Mouse (Mus musculus) forebrain, embryonic 12.5 days (tissue): Measurements from ENCODE around the gene Nr6a1. TPM values are rescaled to one million over a fixed set of nuclear protein-coding genes. Genes with fewer than 3 reads are reported as not detected.

ENCODE experiments used
- ATAC-seq: fragments of 200-750 bp; cut with Nextera tagmentation; 2 replicates; pipeline ENCODE4 v1.8.0; 2017; ENCODE audit warnings: moderate TSS enrichment; ENCODE audit not compliant: low FRiP score
- H3K27ac ChIP-seq: fragments of 300-500 bp; sonication (generic); 2 replicates; pipeline ENCODE4 v1.5.1; 2016; ENCODE audit warnings: mild to moderate bottlenecking
- H3K27me3 ChIP-seq: fragments of 300-500 bp; sonication (generic); 2 replicates; pipeline ENCODE4 v1.6.1; 2016; ENCODE audit warnings: mild to moderate bottlenecking
- H3K36me3 ChIP-seq: fragments of 300-500 bp; sonication (generic); replicated peaks from 2 replicates; pipeline ENCODE4 v1.6.1; 2016; ENCODE audit warnings: mild to moderate bottlenecking
- H3K4me1 ChIP-seq: fragments of 300-500 bp; sonication (generic); 2 replicates; pipeline ENCODE4 v1.6.1; 2016
- H3K4me2 ChIP-seq: fragments of 300-500 bp; sonication (generic); 2 replicates; pipeline ENCODE4 v1.6.1; 2016; ENCODE audit warnings: mild to moderate bottlenecking, moderate library complexity
- H3K4me3 ChIP-seq: fragments of 300-500 bp; sonication (generic); replicated peaks from 2 replicates; pipeline ENCODE4 v1.5.1; 2016; ENCODE audit warnings: mild to moderate bottlenecking
- H3K9ac ChIP-seq: fragments of 300-500 bp; sonication (generic); 2 replicates; pipeline ENCODE4 v1.6.1; 2016; ENCODE audit warnings: mild to moderate bottlenecking
- H3K9me3 ChIP-seq: fragments of 300-500 bp; sonication (generic); 2 replicates; pipeline ENCODE4 v1.6.1; 2016
- WGBS: fragments of 180-500 bp; shearing (Covaris S2); methylation state at CpG from one replicate; pipeline ENCODE4 v1.1.7; 2016; 5-methylcytosine and 5-hydroxymethylcytosine counted together
- polyA plus RNA-seq: library from polyadenylated mRNA; unstranded; fragments of >200 nt; fragmentation: Nextera tagmentation; extraction: Ambion mirVana; gene quantifications from 2 replicates; pipeline ENCODE4 v1.2.1, GENCODE M21; 2016

Gene Nr6a1
- polyA plus RNA-seq, 1 experiment from 2014 or later: 2.7 TPM

DNA sequence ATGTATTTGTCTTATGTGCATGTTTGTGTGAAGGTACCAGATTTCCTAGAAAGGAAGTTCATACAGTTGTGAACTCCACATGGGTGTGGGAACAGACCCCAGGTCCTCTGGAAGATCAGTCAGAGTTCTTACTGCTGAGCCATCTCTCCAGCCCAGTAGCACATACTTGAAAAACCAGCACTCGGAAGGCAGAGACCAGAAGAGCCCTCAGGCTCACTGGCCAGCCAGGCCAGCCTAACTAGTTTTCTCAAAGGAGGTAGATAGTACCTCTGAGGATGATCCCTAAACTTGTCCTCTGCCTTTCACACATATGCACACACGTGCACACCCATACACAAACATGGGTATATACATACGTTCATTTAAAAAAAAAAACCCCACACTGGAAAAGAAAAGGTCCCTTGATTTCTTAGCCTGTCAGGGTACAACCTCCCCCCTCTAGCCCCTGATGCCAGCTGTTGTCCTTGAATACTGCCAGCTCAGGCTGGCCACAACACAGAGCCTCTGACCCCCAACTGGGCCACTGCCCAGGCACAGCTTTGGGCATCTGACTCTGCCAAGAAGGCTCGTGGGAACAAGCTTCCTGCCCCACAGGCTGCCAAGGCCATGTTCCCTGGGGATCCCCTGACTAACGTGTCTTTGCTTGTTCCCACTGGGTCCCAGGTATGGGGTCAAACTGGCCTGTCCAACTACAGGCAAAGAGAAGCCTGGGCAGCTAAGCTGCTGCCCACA is 25.8 kb upstream of the Nr6a1 start:
- no peaks in the 10 kb centered on the region for H3K4me1 ChIP-seq
- no peak overlapping the region for H3K9ac ChIP-seq
- H3K27me3 ChIP-seq: no peaks in the 10 kb centered on the region
- no peak overlapping the region for H3K4me2 ChIP-seq
- H3K4me3 ChIP-seq: no peak overlapping the region
- no peaks in the 10 kb centered on the region for H3K9me3 ChIP-seq
- WGBS: 82% methylated on average over 5 of the region's 5 CpGs
- no peaks in the 10 kb centered on the region for H3K36me3 ChIP-seq
- ATAC-seq: no peak
- H3K27ac ChIP-seq: no peak overlapping the region

DNA sequence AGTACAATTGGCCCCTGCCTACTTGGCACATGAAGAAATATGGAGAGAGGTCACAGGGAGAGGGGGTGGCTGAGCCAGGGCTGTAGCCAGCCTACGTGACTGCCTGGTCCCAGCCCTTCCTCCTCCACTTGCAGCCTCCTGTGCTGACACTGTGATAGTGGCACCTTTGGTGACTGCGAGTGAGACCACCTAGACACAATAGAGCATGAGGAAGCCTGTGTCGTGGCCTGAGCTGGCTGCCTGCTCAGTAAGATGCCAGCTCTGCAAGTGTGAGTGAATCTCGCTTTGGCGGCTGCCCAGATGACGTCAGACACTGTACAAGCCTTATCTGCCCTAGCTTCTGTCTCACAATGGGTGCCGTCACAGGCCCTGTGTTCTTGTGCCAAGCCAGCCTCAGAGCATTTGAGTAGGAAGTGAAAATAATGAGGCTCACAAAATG is 22.8 kb upstream of the Nr6a1 start:
- peak; percentile 73; the same call in 1 of the 2 replicates for ATAC-seq
- no peaks in the 10 kb centered on the region for H3K27me3 ChIP-seq
- H3K9ac ChIP-seq: no peak overlapping the region
- H3K4me3 ChIP-seq: no peak overlapping the region
- H3K9me3 ChIP-seq: no peaks in the 10 kb centered on the region
- H3K27ac ChIP-seq: no peak overlapping the region
- no peak overlapping the region for H3K4me2 ChIP-seq
- no peaks in the 10 kb centered on the region for H3K36me3 ChIP-seq
- no peaks in the 10 kb centered on the region for H3K4me1 ChIP-seq
- 69% methylated on average over 7 of the region's 7 CpGs for WGBS

DNA sequence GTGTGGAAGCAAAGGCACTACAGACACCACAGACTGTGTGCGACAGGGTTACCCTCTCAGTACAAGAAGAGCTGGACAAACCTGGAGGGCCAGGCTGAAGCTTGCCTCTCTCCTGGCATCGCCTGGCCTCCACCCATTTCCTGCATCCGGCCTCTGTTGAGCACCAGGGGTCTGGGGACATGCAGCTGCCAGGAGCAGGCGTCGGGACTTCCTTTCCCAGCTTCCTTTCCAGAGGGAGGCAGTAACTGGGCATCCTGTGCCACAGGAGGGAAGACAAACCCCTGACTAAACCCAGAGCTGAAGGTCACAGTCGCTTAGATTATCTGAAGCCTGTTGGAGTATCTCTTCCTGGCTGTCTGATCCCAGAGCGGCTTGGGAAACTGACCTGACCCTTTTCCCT is 20.1 kb upstream of the Nr6a1 start:
- Histone ChIP-seq H3K27ac (no peak overlapping the region), H3K4me3 (no peak overlapping the region), H3K4me2 (no peak overlapping the region), H3K4me1 (no peaks in the 10 kb centered on the region), H3K9me3 (no peaks in the 10 kb centered on the region), H3K27me3 (no peaks in the 10 kb centered on the region), H3K36me3 (no peaks in the 10 kb centered on the region), H3K9ac (no peak overlapping the region)
- no peak for ATAC-seq
- 85% methylated on average over 7 of the region's 7 CpGs for WGBS

- Histone ChIP-seq H3K27ac (no peak overlapping the region), H3K9me3 (no peaks in the 10 kb centered on the region), H3K4me3 (no peak overlapping the region), H3K9ac (no peak overlapping the region), H3K27me3 (no peaks in the 10 kb centered on the region), H3K4me2 (no peak overlapping the region), H3K4me1 (no peaks in the 10 kb centered on the region), H3K36me3 (no peaks in the 10 kb centered on the region)
- 71% methylated on average over 3 of the region's 3 CpGs for WGBS
- no peak for ATAC-seq
Measured at GRCm38 (mm10) chr2:38944460-38945161, 17.1 kb upstream of the Nr6a1 start.

- ATAC-seq: no peak
- Histone ChIP-seq H3K4me2 (no peak overlapping the region), H3K27me3 (no peaks in the 10 kb centered on the region), H3K4me3 (no peak overlapping the region), H3K9me3 (no peaks in the 10 kb centered on the region), H3K4me1 (no peaks in the 10 kb centered on the region), H3K27ac (no peak overlapping the region), H3K9ac (no peak overlapping the region), H3K36me3 (no peaks in the 10 kb centered on the region)
- WGBS: 47% methylated on average over 2 of the region's 2 CpGs
Measured at GRCm38 (mm10) chr2:38943977-38944376, 16.5 kb upstream of the Nr6a1 start.

DNA sequence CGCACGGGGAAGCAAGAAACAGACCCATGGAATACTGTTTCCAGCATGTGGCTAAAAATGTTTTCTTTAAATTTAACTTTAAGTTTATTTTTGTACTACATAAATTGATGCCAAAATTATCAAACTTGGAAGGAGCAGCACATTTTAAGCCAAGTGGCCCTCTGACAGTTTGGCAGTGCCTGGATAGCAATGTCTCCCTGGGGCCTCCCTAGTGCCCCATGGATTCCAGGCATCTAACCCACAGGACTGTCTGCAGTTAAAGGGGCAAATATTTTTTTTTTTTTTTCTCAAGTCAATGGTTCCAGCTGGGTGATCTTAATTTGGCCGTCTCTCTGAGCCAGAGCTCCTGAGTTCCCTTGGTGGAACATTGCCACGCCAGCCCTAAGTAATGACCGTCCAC is 15.7 kb upstream of the Nr6a1 start:
- Histone ChIP-seq H3K4me2 (no peak overlapping the region), H3K9me3 (no peaks in the 10 kb centered on the region), H3K9ac (no peak overlapping the region), H3K4me3 (no peak overlapping the region), H3K27ac (no peak overlapping the region), H3K27me3 (no peaks in the 10 kb centered on the region), H3K4me1 (no peaks in the 10 kb centered on the region), H3K36me3 (no peaks in the 10 kb centered on the region)
- ATAC-seq: no peak
- 88% methylated on average over 5 of the region's 5 CpGs for WGBS

DNA sequence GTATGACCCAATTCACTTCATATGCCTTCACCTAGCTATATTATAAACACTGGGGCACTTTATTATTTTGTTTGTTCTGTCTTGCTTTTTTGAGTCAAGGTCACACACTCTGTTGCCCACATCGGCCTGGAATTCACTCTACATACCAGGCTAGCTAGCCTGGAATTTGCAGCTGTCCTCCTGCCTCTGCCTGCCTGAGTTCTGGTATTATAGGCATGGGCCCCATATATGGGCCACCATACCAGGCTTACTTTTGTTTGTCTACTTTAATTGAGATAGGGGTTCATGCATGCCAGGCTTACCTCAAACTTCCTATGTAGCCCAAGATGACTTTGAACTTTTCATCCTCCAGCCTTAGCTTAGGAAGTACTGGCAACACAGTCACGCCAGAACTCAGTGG is 14.4 kb upstream of the Nr6a1 start:
- WGBS: 86% methylated on average over 2 of the region's 2 CpGs
- Histone ChIP-seq H3K9me3 (no peaks in the 10 kb centered on the region), H3K36me3 (no peaks in the 10 kb centered on the region), H3K27me3 (no peaks in the 10 kb centered on the region), H3K27ac (no peak overlapping the region), H3K9ac (no peak overlapping the region), H3K4me2 (no peak overlapping the region), H3K4me3 (no peak overlapping the region), H3K4me1 (no peaks in the 10 kb centered on the region)
- no peak for ATAC-seq

DNA sequence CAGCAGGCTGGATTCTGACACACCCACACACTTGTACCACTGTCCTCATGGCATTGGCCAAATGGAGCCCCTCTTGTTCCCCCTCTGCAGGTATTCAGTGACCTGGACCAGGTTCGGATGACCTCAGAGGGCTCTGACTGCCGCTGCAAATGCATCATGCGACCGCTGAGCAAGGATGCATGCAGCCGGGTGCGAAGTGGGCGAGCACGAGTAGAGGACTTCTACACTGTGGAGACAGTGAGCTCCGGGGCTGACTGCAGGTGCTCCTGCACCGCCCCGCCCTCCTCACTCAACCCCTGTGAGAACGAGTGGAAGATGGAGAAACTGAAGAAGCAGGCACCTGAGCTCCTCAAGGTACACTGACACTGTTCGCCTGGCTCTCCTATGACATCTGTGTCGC is 13.9 kb upstream of the Nr6a1 start:
- H3K4me1 ChIP-seq: no peaks in the 10 kb centered on the region
- no peak overlapping the region for H3K4me3 ChIP-seq
- H3K9me3 ChIP-seq: no peaks in the 10 kb centered on the region
- no peak overlapping the region for H3K9ac ChIP-seq
- no peaks in the 10 kb centered on the region for H3K36me3 ChIP-seq
- no peak for ATAC-seq
- 90% methylated on average over 14 of the region's 14 CpGs for WGBS
- no peak overlapping the region for H3K27ac ChIP-seq
- no peaks in the 10 kb centered on the region for H3K27me3 ChIP-seq
- no peak overlapping the region for H3K4me2 ChIP-seq

DNA sequence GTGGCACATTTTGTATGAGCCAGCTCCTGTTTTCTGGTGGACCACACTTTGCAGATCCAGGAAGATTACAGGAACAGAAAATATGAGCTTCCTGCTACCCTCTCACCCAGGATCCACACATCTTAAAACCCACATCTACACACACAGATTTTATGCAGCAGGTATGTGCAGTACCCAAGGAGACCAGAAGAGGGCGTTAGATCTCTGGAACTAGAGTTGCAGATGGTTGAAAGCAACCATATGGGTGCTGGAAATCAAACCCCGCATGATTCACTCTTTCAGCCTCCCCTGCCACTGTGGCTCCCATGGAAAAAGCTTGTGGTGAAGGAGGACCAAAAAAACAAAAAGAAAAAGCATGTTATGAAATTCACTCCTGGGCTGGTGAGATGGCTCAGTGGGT is 11.6 kb upstream of the Nr6a1 start:
- no peak overlapping the region for H3K27ac ChIP-seq
- peaks cover under 1% of the 10 kb centered on the region; the same call in 1 of the 2 replicates for H3K27me3 ChIP-seq
- no peak overlapping the region for H3K9ac ChIP-seq
- ATAC-seq: no peak
- H3K9me3 ChIP-seq: no peaks in the 10 kb centered on the region
- peaks cover 9% of the 10 kb centered on the region for H3K4me1 ChIP-seq
- H3K36me3 ChIP-seq: no peaks in the 10 kb centered on the region
- no peak overlapping the region for H3K4me3 ChIP-seq
- no peak overlapping the region for H3K4me2 ChIP-seq
- 79% methylated on average over 2 of the region's 2 CpGs for WGBS

- H3K4me1 ChIP-seq: peaks cover 13% of the 10 kb centered on the region
- no peaks in the 10 kb centered on the region for H3K9me3 ChIP-seq
- no peak overlapping the region for H3K4me3 ChIP-seq
- no peaks in the 10 kb centered on the region for H3K36me3 ChIP-seq
- H3K4me2 ChIP-seq: no peak overlapping the region
- 90% methylated on average over 1 of the region's 1 CpGs for WGBS
- peaks cover 11% of the 10 kb centered on the region; the same call in 1 of the 2 replicates for H3K27me3 ChIP-seq
- no peak overlapping the region for H3K9ac ChIP-seq
- ATAC-seq: no peak
- no peak overlapping the region for H3K27ac ChIP-seq
Measured at GRCm38 (mm10) chr2:38938007-38938406, 10.5 kb upstream of the Nr6a1 start.

GRCm38 (mm10) chr2:38937396-38937795 is 9.9 kb upstream of the Nr6a1 start:
- WGBS: 63% methylated on average over 3 of the region's 3 CpGs
- peaks cover 13% of the 10 kb centered on the region for H3K4me1 ChIP-seq
- H3K4me3 ChIP-seq: no peak overlapping the region
- H3K4me2 ChIP-seq: no peak overlapping the region
- no peaks in the 10 kb centered on the region for H3K36me3 ChIP-seq
- ATAC-seq: no peak
- H3K9me3 ChIP-seq: no peaks in the 10 kb centered on the region
- no peak overlapping the region for H3K27ac ChIP-seq
- H3K9ac ChIP-seq: no peak overlapping the region
- H3K27me3 ChIP-seq: peaks cover 16% of the 10 kb centered on the region; the same call in 1 of the 2 replicates

- WGBS: 78% methylated on average over 9 of the region's 9 CpGs
- Histone ChIP-seq H3K27me3 (peaks cover 22% of the 10 kb centered on the region; the same call in 1 of the 2 replicates), H3K9me3 (no peaks in the 10 kb centered on the region), H3K27ac (no peak overlapping the region), H3K4me3 (no peak overlapping the region), H3K4me1 (peaks cover 17% of the 10 kb centered on the region), H3K36me3 (no peaks in the 10 kb centered on the region), H3K4me2 (no peak overlapping the region), H3K9ac (no peak overlapping the region)
- ATAC-seq: no peak
Measured at GRCm38 (mm10) chr2:38936721-38937378, 9.4 kb upstream of the Nr6a1 start.
